Mouse (Mus musculus) kidney, postnatal 14 days (tissue): Measurements from ENCODE around the gene Gm9913.
A peak's percentile ranks its signal among the peaks of the same experiment; 100 is the strongest.

ENCODE experiments used
- DNase-seq: peaks from one replicate; pipeline ENCODE4 v3.0.0; 2022; ENCODE audit warnings: mixed read lengths

Gene Gm9913

DNA sequence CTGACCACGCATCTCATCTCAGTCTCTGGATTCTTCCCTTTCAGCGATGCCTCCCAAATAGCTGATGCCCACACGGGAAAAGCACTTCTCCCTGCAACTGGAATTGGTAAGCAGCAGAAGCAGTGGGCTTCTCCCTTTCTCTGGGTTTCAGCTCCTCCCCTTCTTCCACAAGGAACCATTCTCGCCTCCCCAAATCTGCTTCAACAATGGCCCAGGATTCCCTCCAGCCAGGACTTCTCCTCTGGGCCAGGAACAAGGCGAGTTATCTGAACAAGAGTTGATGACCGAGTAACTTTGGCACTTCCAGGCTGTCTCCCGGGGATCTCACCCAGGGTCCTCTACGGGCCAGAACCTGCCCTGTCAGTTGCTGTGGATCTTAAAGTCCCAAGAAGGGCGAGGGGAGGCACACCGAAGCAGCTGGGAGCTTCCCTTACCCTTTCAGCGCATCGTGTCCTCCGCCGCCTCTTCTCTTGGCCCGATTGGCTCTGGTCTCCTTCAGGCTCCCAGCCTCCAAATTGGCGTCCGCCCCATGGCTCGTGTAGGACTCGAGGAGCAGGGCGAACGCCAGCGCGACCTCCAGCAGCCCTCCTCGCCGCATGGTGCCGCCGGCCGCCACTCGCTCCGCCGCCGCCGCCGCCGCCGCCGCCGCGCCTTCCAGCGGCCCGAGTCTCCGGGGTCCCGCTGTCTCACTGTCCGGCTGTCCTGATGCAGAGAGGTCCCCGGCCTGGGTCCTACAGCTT is at the start of gene Gm9913:
Gm9913 (plus strand) TSS at position 84 of the 740 bp plus-strand sequence.
- DNase-seq: peak; percentile 55

- DNase-seq: no peak
Observed at GRCm38 (mm10) chr2:125456059-125456789, 48.7 kb upstream of the Gm9913 start.

- DNase-seq: no peak
Observed at GRCm38 (mm10) chr2:125459087-125459486, 45.8 kb upstream of the Gm9913 start.

GRCm38 (mm10) chr2:125464036-125464435 is 40.9 kb upstream of the Gm9913 start:
- DNase-seq: no peak

- peak; percentile 56 for DNase-seq
Observed at GRCm38 (mm10) chr2:125470553-125471295, 34.2 kb upstream of the Gm9913 start.

GRCm38 (mm10) chr2:125471721-125472120 is 33.2 kb upstream of the Gm9913 start:
- DNase-seq: no peak

GRCm38 (mm10) chr2:125473228-125473627 is 31.7 kb upstream of the Gm9913 start:
- no peak for DNase-seq

- DNase-seq: no peak
Observed at GRCm38 (mm10) chr2:125474690-125475089, 30.2 kb upstream of the Gm9913 start.

- no peak for DNase-seq
Observed at GRCm38 (mm10) chr2:125476231-125476630, 28.7 kb upstream of the Gm9913 start.

- DNase-seq: no peak
Observed at GRCm38 (mm10) chr2:125477367-125477766, 27.5 kb upstream of the Gm9913 start.

DNA sequence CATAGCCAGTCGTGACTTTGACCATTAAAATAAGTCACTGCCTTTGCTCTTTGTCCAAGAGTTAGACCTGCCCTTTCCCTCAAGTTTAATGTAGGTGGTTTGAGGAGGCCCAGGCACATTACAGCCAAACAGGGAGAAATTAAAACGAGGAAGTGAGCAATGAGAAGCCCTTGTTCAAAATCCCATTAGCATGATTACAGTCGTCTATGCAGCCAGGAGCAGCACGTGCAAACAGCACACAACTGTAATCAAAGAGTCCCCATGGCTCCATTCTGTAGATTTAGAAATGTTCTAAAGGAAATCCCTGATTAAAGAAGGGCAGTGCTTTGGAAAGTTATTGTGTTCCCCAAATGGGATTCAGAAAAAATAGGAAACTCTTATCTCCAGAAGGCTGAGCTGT is 26.2 kb upstream of the Gm9913 start:
- DNase-seq: no peak

DNA sequence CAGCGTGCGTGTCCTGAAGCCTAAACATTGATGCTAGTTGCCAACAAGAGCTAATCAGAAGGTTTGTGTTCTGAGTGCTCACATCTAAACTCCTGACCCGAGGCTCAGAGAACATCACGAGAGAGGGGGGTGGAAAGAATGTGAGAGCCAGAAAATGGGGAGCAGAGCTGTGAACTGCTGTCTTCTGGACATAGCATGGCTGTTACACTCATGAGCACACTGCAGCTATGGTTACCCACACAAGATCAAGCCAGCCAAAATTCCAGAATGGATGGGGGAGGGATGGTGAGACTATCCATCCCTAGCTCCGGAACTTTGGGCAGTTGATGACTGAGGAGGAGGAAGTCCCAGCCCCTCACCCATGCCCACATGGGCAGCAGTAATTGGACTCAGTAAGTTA is 24.8 kb upstream of the Gm9913 start:
- peak; percentile 29 for DNase-seq

GRCm38 (mm10) chr2:125481116-125481515 is 23.8 kb upstream of the Gm9913 start:
- no peak for DNase-seq

DNA sequence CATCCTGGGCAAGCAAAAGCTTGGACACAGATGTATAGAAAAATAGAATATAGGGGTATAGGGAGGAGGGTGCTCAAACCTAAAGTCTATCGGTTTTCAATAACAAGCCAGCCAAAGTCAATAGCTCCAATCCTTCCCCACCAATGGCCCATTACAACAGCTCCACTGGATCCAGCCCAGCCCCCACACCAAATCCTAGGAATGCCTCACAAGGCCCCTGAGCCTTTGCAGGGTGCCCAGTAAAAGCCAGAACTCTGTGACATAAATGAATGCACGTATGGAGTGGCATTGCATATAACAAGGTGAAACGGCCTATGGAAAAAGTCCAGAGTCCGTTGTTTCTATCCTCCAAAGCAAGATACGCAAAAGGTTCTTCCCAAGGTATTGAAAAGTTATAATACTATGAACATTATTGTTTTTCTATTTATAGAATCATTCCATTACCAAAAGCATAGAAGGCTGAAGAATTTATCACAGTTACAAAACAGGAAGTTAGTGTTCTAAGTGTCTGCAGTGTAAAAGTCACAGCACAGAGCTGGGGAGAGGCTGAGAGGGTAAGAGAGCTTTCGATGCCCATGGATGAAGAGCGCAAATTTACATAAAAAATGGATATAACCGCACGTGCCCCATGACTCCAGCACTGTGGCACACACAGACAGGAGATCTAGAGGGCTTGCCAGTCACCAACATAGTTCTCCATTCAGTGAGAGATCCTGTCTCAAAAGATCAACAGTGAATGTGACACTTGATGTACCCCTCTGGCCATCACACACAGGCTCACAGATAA is 23.2 kb upstream of the Gm9913 start:
- DNase-seq: no peak

DNA sequence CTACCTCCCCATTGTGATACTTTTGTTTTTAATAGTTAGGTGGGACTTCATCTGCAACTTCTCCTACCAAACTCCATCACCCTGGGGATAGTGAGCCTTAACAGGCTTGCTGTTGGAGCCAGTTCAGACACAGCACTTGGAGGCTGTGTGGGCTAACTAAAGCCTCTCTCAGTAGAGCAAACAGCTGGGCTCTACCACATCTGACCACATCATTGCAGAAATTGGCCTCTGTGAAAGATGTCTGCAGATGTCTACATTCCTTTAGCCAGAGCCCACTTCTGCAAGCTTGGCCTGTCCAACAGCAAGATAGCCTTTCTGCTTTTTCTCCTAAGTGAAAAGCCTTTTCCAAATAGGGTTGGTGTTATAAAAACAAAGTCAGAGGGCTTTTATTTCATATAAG is 20.7 kb upstream of the Gm9913 start:
- DNase-seq: peak; percentile 47

DNA sequence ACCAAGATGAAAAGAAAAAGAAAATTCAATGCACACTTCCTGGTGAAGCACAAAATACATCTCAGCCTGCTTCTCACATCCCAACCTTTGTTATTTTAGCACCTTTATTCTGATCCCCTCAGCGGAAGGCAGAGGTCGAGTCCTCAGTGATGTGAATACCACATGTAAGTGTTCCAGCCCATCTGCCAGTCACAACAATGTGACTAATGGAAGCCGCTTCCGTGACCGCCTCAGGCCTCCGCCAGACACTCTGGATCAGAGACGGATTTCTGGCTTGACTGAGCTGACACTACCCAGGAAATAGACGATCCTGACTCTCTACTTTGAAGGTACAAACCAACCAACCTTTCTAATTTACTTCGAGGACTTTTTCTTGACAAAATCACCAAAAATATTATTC is 20.0 kb upstream of the Gm9913 start:
- DNase-seq: no peak

DNA sequence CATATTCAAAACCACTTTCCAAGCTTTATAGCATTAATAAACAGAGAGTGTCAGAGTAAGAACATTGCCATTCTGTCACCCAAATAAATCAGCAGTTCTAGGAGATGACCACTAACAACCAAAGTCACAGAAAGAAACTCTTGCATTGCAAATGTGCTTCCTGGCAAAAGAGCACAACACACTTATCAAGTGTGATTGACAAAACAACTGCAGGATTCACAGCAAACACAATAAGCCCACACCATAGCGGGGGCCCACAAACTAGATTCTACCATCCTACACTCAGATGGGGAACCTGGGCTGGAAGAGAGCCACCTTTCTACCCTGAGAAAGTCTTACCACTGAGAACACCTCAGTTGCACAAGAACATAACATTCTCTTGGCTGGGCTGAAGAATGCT is 14.9 kb upstream of the Gm9913 start:
- DNase-seq: no peak

- no peak for DNase-seq
Observed at GRCm38 (mm10) chr2:125492050-125492900, 12.6 kb upstream of the Gm9913 start.

DNA sequence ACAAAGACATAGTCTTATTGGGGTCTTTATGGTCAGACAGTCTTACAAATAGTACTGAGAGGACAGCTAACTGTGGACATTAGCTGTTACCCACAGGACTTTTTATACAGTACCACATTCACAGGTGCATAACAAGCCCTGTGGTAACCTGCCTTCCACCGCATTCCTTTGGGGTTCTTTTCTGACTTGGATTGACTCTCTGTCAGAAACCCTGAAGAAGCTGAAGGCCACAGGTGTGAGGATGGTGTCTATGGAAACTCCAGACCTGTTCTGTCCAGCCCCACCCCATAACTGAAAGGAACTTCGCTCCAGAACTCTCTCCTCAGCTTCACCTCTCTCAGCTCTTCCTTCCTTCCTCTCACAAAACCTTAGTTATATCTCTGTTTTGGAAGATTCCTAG is 10.6 kb upstream of the Gm9913 start:
- no peak for DNase-seq

DNA sequence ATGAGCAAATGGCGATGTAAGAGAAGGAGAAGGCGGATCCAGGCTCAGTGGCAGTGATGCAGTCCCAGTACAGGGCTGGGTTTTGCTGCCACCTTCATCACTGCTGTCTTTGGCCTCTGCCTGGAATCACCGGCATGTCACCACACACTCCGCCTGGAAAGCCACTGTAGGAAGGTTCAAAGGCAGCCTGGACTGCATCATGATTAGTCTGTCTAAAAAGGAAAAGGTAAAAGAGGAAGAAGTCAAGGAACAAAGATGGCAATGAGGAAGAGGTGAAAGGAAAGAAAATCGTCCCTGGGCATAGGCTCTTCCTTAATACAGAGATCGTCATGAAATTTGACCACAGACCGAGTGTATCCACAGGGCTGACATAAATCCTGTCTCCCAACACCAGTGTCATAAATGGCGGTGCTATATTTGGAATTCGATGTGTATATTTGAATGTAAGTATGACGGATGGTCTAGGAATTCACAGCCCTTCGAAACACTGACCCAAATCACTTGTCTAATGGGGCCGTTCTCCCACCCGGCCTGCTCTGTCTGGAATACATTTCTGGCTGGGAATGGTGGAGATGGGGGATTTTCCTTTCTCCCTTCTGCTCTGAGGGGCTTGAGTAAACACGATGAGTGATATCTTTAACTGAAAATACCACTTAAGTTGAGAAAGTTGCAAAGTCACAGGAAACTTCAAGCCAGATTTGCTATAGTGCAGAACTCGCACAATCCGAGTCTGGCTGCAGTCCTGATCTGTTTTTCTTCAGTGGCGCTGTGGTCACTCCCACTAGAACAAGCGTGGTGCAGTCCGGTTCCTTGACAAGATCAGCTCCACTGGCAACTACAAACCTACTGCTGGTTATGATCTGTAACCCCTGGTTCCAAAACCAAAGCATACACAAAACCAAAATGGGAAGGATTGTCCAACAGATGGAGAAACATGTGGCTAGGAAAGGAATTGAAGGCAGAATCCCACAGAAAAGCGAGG is 9.8 kb upstream of the Gm9913 start:
- DNase-seq: no peak

- DNase-seq: peak; percentile 49
Observed at GRCm38 (mm10) chr2:125496696-125497095, 8.2 kb upstream of the Gm9913 start.
